Mouse (Mus musculus) megakaryocyte-erythroid progenitor cell, adult 5-6 weeks (primary cell): Measurements from ENCODE around the gene Bicc1. TPM values are rescaled to one million over a fixed set of nuclear protein-coding genes. Genes with fewer than 3 reads are reported as not detected.

Experiments
- ATAC-seq: replicated peaks from 2 replicates; pipeline ENCODE4 v1.8.0; 2016; ENCODE audit warnings: mild to moderate bottlenecking, inconsistent platforms; ENCODE audit not compliant: severe bottlenecking, poor library complexity, low FRiP score, low TSS enrichment
- total RNA-seq, 2 experiments: library from RNA; stranded (forward) in 1 of 2; stranded (reverse) in 1 of 2; fragments of 200-1000, 215-1000 nt in 1 of 2; fragments of >200 nt in 1 of 2; fragmentation: Nextera tagmentation in 1 of 2; gene quantifications; 2 replicates each; pipeline ENCODE4 v1.2.3; 2014 to 2017

The Bicc1 gene
- total RNA-seq, 2 experiments from 2014 or later: not detected

DNA sequence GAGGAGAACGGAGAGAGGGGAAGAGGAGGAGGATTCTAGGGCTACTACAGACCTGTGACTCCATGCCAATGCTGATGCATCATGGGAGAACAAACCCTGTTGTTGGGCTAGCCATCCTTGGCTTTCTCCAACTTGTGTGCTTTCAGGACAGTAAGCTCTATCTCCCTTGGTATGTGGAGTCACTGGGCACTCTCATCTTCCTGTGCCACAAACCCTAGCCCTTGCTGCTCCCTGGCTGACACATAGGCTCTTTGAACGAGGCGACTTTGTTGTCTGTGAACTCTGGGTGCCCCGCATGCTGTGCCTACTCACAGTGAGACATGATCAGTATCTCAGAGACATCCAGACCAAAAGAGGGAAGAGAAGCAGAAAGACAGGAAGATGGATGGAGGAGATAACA lies 94.5 kb downstream of the Bicc1 start:
- ATAC-seq: no peak

- no peak for ATAC-seq
Observed at GRCm38 (mm10) chr10:71064576-71064975, 94.9 kb downstream of the Bicc1 start.

DNA sequence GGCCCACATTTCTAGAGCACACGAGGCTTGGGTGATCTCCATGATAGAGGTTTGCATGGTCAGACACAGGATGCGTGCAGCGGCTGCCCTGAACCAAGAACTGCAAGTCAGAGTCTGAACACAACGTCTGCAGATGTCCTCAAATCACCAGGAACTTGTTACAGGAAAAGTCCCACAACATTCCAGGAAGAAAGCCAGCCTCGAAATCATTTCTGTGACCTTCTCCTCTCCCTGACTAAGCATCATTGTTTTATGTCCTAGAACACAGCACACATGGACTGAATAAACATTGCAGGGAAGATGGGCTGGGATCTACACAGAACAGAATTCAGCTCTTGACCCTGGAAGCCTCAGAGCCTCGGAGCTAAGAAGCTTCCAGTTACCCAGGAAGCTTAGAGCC lies 97.3 kb downstream of the Bicc1 start:
- ATAC-seq: no peak

GRCm38 (mm10) chr10:71060269-71060668 lies 99.2 kb downstream of the Bicc1 start:
- no peak for ATAC-seq

DNA sequence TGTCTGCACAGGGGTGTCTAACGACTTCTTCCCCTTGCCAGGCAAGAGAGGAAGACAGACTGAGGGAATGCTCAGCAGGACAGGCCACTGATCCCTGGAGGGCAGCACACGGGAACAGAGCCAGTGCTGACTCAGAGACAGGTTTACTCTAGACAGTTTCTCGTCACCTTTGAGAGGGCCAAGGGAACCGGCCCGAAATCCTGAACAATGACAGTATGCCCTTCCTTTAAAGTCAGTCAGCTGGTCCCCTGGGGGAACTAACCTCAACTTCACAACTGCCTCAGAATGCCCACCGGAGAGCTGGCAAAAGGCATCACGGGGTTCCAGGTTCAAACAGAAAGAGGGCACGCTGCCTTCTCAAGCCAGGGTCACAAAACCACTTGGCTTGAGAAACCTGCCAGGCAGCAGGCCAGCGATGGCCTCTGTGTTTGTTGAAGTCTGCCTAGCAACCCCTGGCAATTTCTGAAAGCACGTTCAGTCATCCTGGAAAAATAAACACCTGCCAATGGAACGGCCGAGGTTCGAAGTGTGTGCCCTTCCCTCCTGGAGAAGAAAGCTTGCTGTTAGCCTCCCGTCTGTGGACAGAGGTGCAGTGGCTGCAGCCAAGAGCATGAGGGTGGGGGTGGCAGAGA lies 100.8 kb downstream of the Bicc1 start:
- no peak for ATAC-seq

GRCm38 (mm10) chr10:71058070-71058469 lies 101.4 kb downstream of the Bicc1 start:
- no peak for ATAC-seq

GRCm38 (mm10) chr10:71052748-71053147 lies 106.8 kb downstream of the Bicc1 start:
- no peak for ATAC-seq

GRCm38 (mm10) chr10:71052208-71052607 lies 107.3 kb downstream of the Bicc1 start:
- no peak for ATAC-seq

DNA sequence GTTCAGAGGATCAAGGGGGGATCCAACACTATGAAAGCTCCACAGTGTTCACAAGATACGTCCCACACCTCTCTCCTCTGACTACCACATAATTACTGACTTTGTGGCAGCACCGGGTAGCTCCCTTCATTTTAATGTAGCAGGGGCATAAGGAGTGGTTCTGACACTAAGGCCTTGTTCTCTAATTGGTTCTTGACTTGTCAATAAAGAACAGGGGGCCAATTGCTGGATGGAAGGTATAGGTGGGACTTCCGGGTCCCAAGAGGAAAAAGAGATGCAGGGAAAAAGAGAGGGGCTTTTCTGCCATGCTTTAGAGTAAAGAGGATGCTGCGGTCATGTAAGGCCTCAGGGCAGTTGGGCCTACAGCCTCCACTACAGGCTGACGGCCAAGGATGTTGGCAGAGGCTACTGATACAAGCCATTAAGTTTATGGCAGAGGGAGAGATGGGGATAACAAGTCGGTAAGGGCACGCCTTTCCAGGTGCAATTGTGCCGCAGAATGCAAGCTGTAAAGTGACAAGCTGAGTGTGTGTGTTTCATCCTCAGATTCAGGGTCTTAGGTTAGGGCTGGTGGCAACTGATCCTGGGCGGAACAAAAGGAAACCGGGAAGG lies 108.7 kb downstream of the Bicc1 start:
- no peak for ATAC-seq

- no peak for ATAC-seq
Observed at GRCm38 (mm10) chr10:71049294-71049693, 110.2 kb downstream of the Bicc1 start.

DNA sequence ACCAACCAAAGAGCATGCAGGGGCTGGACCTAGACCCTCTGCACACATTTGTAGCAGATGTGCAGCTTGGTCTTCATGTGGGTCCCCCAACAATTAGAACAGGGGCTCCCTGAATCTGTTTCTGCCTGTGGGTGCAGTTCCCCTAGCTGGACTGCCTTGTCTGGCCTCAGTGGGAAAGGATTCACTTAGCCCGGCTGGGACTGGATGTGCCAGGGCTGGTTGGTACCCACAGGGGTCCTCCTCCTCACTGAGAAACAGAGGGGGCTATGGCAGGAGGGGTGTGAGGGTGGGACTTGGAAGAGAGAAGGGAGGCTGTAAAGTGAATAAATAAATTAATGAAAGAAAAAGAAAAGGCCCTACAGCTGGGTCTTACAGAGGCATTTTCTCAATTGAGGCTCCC lies 115.1 kb downstream of the Bicc1 start:
- no peak for ATAC-seq

DNA sequence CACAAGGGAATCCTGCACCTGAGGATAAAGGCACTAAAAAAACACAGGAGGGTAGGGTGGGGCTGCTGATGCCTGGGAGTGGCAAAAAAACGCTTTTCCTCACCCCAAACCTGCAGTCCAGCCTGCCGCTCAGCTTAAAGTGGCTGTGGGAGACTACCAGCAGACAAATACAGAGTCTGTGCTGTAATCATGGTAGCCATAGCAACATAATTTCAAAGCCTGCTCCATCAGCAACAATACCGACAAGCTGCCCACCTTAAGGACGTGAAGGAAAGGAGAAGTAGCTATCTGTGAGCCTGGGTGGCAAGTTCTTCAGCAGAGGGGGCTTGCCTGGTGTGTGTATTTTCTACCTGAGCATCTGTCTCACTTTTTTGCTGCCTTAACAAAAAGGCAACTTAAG lies 117.6 kb downstream of the Bicc1 start:
- no peak for ATAC-seq

GRCm38 (mm10) chr10:71036484-71036883 lies 123.0 kb downstream of the Bicc1 start:
- ATAC-seq: no peak

DNA sequence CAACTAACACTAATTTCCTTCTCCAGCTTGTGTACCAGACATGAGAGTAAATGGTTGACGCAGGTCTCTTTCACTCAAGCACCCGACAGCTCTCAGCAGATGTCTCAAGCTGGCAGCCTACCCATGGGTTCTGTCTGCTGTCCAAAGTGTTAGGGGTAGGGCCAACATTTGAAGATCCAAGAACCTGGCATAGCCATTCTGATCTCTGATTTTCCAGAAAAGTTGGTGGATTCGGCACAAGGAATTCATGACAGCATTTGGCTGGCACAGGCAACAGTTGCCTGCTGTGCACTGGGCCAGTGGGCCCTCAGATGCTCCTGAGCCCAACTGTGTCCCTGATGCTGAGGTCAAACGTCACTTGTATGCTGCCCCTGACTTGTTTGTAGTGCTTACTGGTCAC lies 130.5 kb downstream of the Bicc1 start:
- no peak for ATAC-seq

GRCm38 (mm10) chr10:71028066-71028844 lies 131.2 kb downstream of the Bicc1 start:
- ATAC-seq: no peak

GRCm38 (mm10) chr10:71025131-71025894 lies 134.2 kb downstream of the Bicc1 start:
- no peak for ATAC-seq

- ATAC-seq: no peak
Observed at GRCm38 (mm10) chr10:71024681-71025080, 134.8 kb downstream of the Bicc1 start.

GRCm38 (mm10) chr10:71023471-71023870 lies 136.0 kb downstream of the Bicc1 start:
- no peak for ATAC-seq

GRCm38 (mm10) chr10:71020459-71020858 lies 139.0 kb downstream of the Bicc1 start:
- ATAC-seq: no peak

GRCm38 (mm10) chr10:71019836-71020235 lies 139.7 kb downstream of the Bicc1 start:
- ATAC-seq: no peak
